Mouse (Mus musculus): Measurements from ENCODE around the gene Tada2a.
A peak's percentile ranks its signal among the peaks of the same experiment; 100 is the strongest.

Gene Tada2a

GRCm38 (mm10) chr11:84115646-84116045, 13.8 kb downstream of the Tada2a start:
- no peak for DNase-seq (ENCODE audit: low spot score in 2 of 2)

- DNase-seq (ENCODE audit: low spot score in 2 of 2): no peak
Observed at GRCm38 (mm10) chr11:84113623-84114022, 15.8 kb downstream of the Tada2a start.

GRCm38 (mm10) chr11:84107137-84107536, 22.3 kb downstream of the Tada2a start:
- DNase-seq (ENCODE audit: low spot score in 2 of 2): no peak

GRCm38 (mm10) chr11:84104036-84104435, 25.4 kb downstream of the Tada2a start:
- no peak for DNase-seq (ENCODE audit: low spot score in 2 of 2)

GRCm38 (mm10) chr11:84101182-84101581, 28.2 kb downstream of the Tada2a start:
- DNase-seq (ENCODE audit: low spot score in 2 of 2): no peak

GRCm38 (mm10) chr11:84097251-84097998, 32.0 kb downstream of the Tada2a start:
- no peak for DNase-seq (ENCODE audit: low spot score in 2 of 2)

- no peak for DNase-seq (ENCODE audit: low spot score in 2 of 2)
Observed at GRCm38 (mm10) chr11:84095084-84095483, 34.3 kb downstream of the Tada2a start.

GRCm38 (mm10) chr11:84090572-84090971, 38.8 kb downstream of the Tada2a start:
- no peak for DNase-seq (ENCODE audit: low spot score in 2 of 2)

- no peak for DNase-seq (ENCODE audit: low spot score in 2 of 2)
Observed at GRCm38 (mm10) chr11:84081901-84082300, 47.5 kb downstream of the Tada2a start.

- no peak for DNase-seq (ENCODE audit: low spot score in 2 of 2)
Observed at GRCm38 (mm10) chr11:84080327-84080726, 49.1 kb downstream of the Tada2a start.

- no peak for DNase-seq (ENCODE audit: low spot score in 2 of 2)
Observed at GRCm38 (mm10) chr11:84079887-84080286, 49.5 kb downstream of the Tada2a start.

- DNase-seq (ENCODE audit: low spot score in 2 of 2): no peak
Observed at GRCm38 (mm10) chr11:84079361-84079760, 50.0 kb downstream of the Tada2a start.

GRCm38 (mm10) chr11:84078601-84079000, 50.8 kb downstream of the Tada2a start:
- DNase-seq (ENCODE audit: low spot score in 2 of 2): no peak

GRCm38 (mm10) chr11:84077008-84077407, 52.4 kb downstream of the Tada2a start:
- DNase-seq (ENCODE audit: low spot score in 2 of 2): no peak

GRCm38 (mm10) chr11:84073816-84074764, 55.3 kb downstream of the Tada2a start:
- no peak for DNase-seq (ENCODE audit: low spot score in 2 of 2)

- DNase-seq (ENCODE audit: low spot score in 2 of 2): no peak
Observed at GRCm38 (mm10) chr11:84072904-84073651, 56.3 kb downstream of the Tada2a start.

- DNase-seq (ENCODE audit: low spot score in 2 of 2): no peak
Observed at GRCm38 (mm10) chr11:84069034-84069370, 60.4 kb downstream of the Tada2a start, which contains the start of gene Dusp14. TSS of gene Dusp14 (minus strand) at chr11:84069261.

GRCm38 (mm10) chr11:84068191-84069033, 61.0 kb downstream of the Tada2a start:
- peak in 1 of 2 experiments; percentile 49 for DNase-seq (ENCODE audit: low spot score in 2 of 2)

GRCm38 (mm10) chr11:84067720-84068190, 61.6 kb downstream of the Tada2a start:
- no peak for DNase-seq (ENCODE audit: low spot score in 2 of 2)

- DNase-seq (ENCODE audit: low spot score in 2 of 2): no peak
Observed at GRCm38 (mm10) chr11:84066927-84067645, 62.3 kb downstream of the Tada2a start.

Measured in cerebellum, postnatal 4 days (tissue).